Mouse (Mus musculus): Measurements from ENCODE around the gene Itpr2.

- TF ChIP-seq CTCF (conservative IDR thresholded peaks at IDR 0.05; ENCODE audit: insufficient read depth, insufficient read length, low read depth, low read length), result no peak
- no peak for TF ChIP-seq POLR2A (IDR thresholded peaks at IDR 0.05; ENCODE audit: low read depth, low read length)
These were observed 294.6 kb downstream of the Itpr2 start for GRCm38 (mm10) chr6:146207204-146207959.

Data from kidney, adult 2 months (tissue).